Mouse (Mus musculus) neural tube, embryonic 10.5 days (tissue): ENCODE measurements around the gene Maml3.

ENCODE experiments used
- DNase-seq: peaks from one replicate; pipeline ENCODE4 v3.0.0-alpha.2; 2017; ENCODE audit warnings: low spot score; ENCODE audit errors: extremely low spot score

Maml3 gene

DNA sequence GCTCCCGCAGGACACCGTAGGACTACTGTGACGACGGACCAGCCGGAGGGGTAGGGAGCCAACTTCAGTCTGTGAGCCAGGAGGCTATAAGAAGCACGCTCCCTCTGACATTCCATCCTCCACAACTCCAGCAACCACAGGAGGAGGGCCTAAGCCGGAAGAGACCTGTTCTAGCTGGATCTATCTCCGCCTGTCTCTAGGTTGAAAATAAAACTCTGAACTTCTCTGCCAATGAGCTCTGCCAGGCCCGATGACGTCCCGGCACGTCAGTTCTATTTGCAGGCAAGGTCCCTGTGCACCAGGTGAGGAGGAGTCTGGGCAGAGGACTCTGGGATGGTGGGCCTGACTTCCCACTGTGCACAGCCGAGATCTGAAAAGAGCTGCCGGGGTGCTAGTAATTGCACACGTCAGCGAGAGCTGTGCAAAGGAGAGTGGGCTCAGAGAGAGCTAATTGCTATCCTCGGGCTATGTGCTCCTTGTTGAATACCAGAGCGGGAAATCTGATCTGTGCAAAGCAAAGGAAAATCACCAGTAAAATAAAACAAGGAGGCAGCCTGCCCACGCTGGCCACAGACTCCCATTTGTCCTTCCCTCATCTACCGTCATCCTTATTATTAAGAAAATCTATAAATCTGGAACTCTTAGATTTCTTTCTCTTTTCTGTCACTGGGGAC, 58.7 kb downstream of the Maml3 start:
- DNase-seq: peak; percentile 81

DNA sequence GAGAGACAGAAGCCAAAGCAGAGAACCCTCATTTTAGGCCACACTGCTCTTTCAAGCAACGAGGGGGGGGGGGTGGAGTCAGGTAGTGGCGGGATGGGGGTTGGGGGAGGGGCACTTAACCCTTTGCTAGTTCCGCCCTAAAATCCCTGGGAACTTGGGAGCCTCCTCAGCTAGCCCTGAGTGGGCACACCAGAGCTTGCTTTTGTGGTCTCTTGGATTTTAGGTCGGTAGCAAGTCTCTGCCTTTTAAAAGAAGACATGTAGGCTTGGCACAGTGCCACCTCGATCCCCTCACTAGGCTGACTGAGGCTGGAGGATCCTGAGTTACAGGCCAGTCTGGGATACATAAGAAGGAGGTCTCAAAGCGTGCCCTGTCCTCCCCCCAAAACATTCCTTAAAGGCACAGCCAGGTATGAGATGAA, 59.6 kb downstream of the Maml3 start:
- DNase-seq: peak; percentile 47

DNA sequence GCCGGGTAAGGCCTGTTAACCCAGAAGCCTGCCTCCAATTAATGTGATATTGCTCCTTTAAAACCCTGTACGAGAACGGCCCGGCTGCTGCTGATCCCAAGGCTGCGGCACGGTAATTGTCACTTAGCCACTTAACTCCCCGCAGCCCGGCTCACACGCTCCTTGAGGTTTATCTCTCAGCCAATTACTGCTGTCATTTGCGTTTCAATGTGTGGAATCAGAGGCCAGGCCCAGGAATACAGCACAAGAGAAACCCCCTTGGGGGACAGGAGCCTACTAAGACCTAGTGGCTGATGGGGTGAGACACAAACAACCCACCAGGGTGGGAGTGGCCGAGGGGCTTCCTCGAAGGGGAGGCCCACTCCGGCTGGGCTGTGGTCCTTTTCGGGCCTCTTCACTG, 60.2 kb downstream of the Maml3 start:
- DNase-seq: peak; percentile 65

DNA sequence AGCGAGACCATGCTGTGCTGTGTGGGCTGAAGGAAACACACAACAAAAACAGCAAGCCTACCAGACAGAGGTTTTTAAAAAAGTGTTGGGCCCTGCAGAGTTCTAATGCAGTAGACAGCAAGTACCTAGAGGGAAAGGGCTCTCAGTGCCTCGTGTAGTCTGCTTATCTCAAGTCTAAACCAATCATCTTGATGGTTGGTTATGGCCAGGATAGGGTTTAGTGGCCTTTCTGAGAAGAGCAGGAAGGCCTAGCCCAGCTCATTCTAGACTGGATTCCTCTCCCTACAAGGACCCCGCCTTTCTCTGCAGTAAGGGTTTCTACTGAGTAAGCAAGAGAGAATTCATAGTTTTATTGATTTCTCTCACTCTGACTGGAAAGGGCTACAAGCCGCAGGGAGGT, 61.0 kb downstream of the Maml3 start:
- DNase-seq: no peak

DNA sequence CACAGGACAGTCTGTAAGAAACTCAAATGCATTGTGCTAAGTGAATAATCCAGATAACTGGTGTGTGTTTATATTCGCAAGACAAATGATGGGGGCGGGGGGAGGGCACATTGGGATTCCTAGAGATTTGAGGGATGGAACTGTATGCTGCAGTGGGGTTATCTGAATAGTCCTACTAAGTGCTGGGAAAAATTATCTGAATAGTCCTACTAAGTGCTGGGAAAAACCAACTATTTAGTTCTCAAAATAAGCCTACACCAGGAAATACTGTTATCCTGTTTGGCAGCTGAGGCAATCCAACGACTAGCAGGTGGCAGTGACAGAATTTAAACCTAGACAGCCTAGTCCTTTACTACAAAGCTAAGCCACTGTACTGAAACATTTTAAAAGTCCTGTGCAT, 62.2 kb downstream of the Maml3 start:
- DNase-seq: no peak

DNA sequence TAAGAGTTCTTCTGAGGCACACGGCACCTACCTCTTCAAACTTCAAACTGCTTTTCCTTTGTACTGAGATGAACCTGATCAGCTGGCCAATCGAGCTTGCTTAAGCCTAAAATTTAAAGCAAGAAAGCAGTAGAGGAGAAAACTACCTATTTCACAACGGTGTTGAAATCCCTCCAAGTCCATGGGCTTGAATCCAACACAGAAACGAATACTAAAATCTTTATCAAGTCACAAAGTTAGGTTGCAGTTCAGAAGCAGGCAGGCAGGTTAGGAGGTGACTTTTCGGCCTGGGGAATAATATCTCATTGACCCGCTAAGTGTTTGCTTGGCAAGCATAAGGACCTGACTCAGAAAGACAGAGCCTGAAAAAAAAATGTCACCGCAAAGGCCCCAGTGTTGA, 64.9 kb downstream of the Maml3 start:
- DNase-seq: no peak

DNA sequence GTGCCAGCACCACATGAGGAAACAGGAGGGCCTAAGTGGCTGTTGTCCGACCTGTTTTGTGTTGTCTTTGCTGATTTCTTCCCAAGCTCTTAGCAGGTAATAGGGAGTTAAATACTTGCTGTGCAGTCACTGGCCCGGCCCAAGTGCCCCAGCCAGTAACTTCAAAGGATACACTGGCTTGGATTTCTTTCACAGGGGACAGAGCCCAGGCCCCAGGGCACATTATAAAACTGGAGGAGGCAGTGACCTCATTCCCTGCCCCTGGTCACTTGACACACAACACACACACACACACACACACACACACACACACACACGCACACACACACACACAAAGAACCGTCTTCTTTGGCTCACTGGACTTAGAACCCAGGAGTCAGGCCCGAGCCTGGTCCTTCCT, 67.6 kb downstream of the Maml3 start:
- DNase-seq: no peak

DNA sequence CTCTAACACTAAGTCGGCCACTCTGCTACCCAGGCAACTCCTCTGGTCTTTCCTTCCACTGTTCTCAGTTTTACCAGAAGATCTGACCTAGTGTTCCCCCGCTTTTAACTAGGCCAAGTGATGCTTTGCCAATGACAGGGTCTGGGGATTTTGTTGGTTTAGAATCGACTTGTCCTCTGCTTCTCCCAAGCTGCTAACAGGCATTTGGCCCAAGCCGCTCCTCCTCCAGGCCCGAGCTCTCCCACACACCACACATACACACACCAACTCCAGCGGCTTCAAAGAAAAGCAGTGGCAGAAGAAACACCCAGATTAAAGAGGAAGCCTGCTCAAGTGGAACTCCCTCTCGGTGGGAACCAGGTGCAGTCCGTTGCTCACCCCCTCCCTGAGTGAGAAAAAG, 69.5 kb downstream of the Maml3 start:
- DNase-seq: no peak

DNA sequence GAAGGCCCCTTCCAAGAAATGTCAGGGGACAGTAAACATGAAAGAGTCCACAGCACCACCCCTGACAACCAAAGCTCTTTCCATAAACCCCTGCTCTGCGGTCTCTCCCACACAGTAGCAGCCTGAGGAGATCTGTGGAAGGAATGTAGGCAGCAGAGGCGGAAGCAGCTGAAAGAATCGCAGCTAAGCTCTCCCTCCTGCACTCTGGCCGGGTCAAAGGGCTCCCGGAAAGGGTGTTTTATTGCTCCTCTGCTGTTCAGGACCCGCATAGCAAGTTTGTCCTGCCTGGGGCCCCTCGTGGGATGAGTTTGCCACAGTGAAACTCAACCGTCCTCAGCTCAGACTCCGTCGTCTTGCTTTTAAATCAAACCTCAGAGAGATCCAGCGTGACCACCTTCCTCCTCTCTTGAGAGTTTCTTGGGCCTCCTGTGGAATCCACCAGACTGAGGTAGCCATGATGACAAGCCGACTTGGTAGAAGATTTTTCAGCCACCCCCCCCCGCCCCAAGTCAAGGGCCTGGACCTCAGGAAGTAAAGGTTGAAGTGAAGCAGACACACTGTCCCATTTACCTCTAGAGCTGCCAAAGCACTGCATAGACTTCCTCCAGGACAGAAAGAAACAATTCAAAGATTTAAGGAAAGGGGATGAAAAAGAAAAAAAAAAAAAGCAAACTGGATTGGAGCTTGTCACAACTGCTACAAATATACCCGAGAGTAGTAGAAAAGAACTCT, 70.9 kb downstream of the Maml3 start:
- DNase-seq: peak; percentile 66

DNA sequence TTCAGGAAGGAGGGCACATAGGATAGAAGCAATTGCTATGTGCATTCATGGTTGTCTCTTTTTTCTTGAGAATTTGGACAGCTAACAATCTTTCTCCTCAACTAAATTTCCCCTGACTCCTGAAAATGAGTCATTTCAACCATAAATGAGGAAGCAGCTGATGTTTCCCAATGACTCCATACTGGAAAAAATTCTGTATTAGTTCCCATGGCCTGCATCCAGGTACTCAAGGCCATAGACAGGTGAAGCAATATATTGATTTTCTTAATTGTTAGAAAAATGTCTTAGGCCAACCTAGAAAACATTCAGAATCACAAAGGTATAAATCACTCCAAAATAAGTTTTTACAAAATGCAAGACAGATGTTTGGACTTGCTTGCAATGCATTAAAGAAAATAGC, 73.5 kb downstream of the Maml3 start:
- no peak for DNase-seq

DNA sequence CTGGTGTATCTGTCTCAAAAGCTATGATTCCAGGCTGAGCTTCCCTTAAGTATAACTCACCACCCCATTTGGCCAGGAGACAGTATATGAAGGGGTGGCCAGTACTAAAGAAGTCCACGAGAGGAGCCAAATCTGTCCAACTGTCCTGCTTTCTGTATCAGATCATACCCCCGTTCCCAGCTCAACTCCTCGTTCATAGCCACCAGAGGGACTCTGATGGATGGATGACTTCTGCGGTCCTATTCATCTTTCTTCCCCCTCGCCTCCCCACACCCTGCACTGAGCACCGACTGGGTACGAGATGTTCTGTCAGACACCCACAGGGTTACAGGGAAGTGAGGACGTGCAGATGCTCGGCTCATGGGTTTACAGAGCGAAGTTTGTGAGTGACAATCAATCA, 74.8 kb downstream of the Maml3 start:
- no peak for DNase-seq

DNA sequence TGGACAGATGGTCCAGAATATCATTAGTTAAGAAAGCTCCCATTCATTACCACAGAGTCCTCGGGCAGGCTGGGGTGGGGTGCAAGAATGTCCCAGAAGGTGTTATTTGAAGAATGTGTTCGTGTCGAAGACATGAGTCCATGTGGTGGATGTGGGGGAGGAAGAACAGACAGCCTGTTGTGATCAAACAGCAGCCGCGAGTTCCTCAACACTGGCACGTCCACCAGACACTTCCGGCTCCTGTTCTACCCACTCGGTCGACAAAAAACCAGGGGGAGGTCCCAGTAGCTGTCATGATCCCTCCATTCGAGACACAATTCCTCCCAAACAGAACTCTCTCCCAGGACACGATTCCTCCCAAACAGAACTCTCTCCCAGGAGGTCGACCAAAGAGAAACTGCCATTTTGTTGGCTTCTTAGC, 75.2 kb downstream of the Maml3 start:
- DNase-seq: peak; percentile 50

DNA sequence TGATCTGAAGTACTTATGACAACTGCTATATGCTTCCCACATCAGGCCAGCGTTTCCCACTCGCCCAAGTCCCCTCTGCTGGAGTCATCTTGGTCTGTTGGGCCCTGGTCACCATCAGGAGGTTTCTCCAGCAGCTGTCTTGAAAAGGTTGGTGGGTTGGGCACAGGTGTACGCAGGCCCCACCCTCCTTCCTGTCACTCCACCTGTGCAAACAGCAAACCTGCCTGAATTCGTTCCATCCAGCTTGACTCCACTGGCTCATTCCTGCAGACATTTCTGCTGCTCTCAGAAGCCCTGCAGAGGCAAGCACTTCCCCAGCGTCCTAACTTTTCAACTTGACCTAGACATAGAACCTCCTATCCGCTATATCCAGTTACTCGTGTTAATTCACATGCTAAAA, 76.9 kb downstream of the Maml3 start:
- DNase-seq: no peak

DNA sequence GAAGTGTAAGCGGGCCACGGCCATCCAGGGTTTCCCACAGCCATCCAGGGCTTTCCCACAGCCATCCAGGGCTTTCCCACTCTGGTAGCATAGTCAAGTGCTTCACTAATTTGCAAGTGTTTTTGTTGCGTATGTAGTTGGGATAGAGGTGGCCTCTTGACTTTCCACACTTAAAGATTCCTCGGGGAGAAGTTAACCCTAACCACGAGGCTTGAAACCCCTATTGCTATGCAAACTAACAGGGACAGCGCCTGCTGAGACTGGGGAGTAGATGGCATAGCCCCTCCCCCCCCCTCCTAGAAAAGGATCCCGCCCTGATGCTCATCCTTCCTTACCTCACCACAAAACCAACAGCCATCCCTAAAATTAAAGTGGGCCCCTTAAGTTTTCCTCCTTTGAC, 82.4 kb downstream of the Maml3 start:
- no peak for DNase-seq

DNA sequence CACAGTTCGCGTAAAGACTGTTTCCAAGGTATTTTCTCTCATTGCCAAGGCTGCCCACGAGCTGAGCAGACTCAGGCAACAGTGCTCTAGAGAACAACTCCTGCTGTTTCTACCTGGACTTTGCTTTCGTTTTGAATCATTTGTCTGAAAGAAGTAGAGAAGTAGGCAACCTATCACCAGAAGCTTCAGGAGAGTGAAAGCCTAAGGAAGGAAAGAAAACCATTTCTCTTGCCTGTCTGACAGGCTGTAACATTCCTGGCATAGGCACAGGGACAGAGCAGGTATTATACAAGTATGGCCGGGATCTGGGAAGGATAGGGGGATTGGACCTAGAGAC, 86.8 kb downstream of the Maml3 start:
- DNase-seq: no peak

DNA sequence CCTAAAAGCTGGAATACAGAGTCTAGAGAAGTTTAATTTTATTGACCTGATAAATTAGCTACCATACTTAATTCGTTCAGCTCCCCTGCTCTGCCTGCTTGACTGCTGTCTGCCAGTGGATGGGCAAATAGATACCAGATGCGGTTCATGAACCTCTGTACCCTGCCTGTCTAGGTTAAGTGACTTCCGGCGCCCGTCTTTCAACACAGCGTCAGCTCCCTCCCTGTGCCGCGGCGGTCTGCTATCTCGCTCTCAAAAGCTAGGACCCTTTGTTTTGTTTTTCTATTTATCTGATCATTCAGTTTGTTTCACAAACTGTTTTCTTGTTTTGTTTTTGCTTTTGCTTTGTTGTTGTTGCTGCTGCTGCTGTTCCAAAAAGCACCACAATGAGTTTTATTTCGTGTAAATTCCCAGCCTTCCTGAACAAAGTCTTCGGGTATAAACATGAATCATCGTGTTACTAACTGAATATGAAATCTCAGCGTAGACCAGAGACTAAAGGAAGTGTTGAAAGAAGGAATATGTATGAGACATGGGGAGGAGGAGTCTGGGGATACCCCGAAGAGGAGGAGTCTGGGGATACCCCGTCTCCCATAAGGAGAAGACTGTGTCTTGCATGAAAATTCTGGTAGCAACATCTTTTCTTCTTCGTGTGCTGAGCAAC, 87.3 kb downstream of the Maml3 start:
- no peak for DNase-seq

DNA sequence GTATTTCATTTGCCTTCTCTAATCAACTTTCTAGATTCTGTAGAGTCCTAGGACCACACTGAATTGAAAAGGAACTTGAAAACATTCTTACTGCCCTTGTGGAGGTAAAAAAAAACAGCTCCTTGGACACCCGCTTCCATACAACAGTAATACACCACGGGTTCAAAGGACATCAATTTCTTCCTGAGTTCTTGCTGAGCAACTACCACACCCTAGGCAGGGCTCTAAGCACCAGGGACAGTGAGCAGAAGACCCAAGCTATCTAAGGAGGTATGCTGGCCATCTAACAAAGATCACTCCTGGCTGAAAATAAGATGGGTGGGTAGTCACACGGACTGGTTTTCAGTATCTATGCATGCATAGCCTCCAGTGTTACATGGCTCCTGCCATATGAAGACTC, 88.7 kb downstream of the Maml3 start:
- DNase-seq: no peak

DNA sequence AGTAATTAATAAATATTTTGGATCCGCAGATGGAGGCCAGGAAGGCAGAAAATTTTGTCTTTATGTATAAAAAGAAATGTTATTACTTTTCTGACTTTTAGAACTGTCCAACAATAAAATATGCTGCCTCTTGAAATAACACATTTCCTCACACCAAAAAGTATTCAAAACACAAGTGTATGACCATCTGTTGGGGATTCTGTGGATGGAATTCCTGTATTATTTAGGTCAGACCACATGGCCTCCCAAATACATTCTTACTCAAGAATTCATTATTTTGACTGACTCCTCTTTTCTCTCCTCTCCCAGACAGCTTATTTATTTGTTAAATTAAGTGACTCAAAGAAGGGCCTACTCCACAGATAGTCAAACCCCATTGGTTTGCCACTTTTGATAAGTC, 89.3 kb downstream of the Maml3 start:
- DNase-seq: no peak

DNA sequence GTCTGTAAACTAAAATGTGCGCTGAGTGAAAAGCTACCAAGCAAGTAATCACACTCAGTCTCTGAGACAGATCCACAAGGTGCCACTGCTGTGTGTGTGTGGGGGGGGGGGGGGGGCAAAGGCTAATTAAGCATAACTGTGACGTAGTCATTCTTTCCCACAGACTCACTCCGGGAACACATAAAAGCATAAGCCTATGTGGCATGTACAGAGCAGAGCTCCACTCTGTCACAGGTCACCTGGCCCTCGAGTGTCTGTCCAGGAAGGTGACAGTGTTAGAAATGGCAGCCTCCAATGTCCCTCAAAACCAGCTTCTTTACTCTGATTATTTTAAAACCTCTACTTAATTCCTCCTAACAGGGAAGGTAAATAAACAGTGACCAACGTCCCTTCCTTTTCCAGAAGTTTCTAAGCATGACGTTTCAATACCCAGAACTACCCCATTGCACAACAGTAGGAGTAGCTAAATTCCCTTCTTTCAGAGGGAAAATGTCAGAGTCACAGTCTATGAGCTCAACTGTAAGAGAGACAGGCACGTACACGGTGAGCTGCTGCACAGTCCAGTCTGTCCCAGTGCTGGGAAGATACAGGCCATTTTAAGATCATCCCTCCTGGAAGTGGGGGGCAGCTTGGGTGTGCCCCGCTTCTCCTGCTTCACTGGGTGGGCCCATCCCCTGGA, 93.7 kb downstream of the Maml3 start:
- no peak for DNase-seq

DNA sequence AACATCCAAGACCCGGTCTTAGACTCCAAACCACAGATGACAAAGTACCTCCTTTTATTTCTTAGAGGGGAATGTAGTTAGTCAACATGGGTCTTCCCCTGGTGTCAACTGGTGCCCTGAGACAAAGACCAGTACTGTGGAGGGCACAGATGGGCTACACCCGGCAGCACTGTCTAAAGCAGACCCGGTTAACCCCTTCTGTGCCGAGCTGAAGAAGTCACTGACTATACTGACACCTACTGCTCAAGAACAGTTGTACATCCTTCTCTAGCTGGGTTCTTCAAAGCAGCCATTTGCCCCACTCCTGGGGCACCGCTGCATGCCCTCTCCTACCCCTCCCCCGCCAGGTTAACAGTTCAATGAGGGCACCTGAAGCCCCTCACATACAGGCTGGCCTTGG, 95.6 kb downstream of the Maml3 start:
- peak; percentile 58 for DNase-seq

DNA sequence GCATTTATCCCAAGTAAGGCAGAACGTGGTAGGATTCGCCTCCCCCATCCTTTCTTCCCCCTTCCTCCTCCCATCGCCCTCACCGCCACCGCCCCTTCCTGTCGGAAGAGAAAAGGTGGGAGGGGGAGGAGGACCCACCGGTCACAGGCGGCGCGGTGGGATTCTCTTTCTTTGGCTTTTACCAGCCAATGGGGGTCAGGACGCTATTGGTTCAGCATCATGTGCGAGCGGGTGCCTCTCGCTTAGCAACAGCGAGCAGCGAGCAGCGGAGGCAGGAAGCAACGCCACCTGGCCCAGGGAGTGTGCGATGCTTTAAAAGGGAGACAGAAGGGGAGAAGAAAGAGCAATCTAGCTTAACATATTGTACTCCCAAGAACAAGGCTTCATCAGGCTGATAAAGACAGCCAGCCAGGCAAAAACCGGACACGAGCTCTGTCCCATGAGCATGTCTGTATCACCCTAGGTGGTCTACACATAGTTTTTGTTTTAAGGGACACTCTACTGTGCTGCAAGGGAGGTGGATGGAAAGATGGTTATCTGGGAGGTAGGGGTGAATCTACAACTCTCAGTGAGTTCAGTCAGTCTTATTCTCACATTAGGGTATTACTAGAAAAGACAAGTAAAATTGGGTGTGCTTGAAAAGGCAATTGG, 97.1 kb downstream of the Maml3 start:
- DNase-seq: peak; percentile 86
